Mouse (Mus musculus) ovary, adult 18-20 months (tissue): ENCODE measurements around the gene Mei1.

ENCODE experiments used
- DNase-seq: peaks from one replicate; pipeline ENCODE4 v3.0.0; 2022; ENCODE audit warnings: low spot score, mixed read lengths

The Mei1 gene

DNA sequence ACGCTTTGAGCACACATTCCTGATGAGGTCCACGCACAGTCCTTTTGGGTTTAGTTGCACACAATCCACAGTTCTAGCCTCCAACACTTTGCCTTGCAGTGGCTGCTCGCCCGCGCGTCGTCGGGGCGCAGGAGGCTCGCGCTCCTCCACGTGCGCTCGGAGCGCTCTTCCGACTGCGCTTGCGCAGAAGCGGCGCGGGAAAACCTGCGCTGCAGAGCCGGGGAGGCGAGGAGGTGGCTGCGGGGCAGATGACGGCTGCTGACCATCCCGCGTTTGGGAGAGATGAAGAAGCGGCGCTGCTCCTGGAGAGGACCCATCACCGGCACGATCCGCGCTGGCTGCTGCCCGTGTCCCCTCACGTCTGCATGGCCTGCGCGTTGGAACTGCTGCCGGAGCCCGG, at the start of gene Mei1:
TSS of gene Mei1 (plus strand) at position 99 of the 400 bp plus-strand sequence.
- no peak for DNase-seq

DNA sequence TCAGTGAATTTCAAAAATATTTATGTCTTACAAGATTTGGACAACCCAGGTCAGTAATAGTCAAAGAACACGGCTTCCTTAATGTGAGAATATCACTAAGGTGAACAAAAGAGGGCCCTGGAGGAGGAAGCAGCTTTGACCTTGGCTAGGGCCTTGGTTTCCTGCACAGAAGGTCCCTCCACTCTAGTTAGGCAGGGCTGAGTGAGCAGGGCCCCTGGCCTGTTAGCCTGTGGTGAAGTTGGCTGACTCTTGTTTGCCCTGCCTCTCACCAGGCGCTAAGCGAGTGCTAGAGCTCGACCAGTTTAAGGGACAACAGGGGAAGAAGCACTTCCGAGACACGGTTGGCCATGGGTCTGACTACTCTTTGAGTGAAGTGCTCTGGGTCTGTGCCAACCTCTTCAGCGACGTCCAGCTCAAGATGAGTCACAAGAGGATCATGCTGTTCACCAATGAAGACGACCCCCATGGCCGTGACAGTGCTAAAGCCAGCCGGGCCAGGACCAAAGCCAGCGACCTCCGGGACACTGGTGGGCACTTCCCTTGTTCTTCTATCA, 47.2 kb upstream of the Mei1 start:
- peak; percentile 28 for DNase-seq

- DNase-seq = no peak
These were observed 45.7 kb upstream of the Mei1 start for GRCm38 (mm10) chr15:82023965-82024635.

DNA sequence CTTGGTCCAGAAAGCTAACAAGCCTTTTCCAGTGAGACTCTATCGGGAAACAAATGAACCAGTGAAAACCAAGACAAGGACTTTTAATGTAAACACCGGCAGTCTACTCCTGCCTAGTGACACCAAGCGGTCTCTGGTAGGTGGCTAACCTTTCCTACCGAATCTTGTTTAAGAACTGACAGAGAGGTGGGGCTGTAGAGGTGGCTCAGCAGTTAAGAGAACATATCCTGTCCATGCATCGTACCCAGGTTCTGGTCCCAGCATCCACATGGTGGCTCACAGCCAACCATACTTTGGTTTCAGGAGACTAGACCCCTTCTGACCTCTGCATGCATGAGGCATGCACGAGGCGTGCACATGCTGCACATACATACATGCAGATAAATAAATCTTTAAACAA, 42.5 kb upstream of the Mei1 start:
- DNase-seq = no peak

DNA sequence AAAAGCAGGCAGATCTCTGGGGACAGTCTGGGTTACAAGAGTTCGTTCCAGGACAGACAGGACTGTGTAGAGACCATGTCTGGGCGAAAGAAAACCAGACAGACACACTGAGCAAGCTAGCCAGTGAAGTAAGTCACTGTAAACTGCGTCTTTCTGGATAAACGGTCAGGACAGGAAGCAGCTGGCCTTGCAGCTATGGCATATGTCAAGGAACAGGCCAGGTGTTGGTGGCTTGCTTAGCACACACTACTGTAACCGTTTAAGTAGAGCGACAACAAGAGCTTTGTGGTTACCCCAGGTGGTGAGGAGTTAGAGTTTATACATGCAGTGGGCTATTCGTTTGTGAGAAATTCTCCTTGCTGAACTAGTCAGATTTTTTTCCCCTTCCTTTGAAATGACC, 42.1 kb upstream of the Mei1 start:
- no peak for DNase-seq

DNA sequence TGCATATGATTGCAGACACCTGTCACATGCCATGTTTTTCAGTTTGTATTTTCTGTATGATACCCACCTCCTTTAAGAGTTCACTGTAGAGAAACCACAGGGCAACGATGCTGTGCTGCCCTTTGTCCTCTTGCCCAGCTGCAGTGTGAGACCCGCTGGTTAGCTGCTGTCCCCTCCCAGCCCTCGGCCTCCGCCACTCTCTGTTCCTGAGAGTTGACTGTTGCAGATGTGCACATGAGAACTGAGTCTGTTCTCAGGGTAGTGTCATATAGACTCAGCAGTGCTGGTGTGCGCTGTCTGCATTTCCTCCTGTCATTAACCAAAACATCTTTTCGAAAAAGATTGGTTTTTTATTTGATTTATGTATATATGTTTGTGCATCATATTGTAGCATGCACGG, 37.4 kb upstream of the Mei1 start:
- no peak for DNase-seq

- DNase-seq = no peak
These were observed 36.0 kb upstream of the Mei1 start, which contains the start of gene Desi1 for GRCm38 (mm10) chr15:82033762-82034161. TSS of gene Desi1 (minus strand) at chr15:82033862.

GRCm38 (mm10) chr15:82035904-82036689, 33.7 kb upstream of the Mei1 start:
- no peak for DNase-seq

- no peak for DNase-seq
These were observed 29.1 kb upstream of the Mei1 start for GRCm38 (mm10) chr15:82040650-82041049.

DNA sequence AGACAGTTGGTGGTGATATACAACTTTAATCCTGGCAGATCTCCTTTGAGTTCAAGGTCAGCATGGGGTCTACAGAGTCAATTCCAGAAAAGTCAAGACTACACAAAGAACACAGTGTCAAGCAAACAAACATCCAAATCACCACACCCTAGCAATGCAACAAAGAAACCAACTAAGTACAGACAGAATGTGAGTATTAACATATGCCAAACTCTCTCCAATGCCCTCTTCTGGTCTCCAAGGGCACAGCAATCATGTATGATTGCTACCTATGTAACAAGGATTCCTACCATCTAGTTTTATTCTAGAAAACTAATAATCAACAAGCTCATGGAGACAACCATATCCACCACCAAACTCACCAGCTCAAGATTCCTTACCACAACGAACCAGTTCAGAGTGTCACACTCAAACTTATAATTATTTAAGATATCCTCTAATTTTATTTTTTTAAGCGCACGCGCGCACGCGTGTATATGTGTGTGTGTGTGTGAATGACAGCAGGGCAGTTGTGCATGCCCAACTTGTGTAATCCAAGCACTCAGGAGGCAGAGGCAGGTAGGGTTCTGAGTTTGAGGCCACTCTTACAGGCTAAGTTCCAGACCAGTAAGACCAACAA, 25.5 kb upstream of the Mei1 start:
- no peak for DNase-seq

- no peak for DNase-seq
These were observed 23.4 kb upstream of the Mei1 start for GRCm38 (mm10) chr15:82046246-82046891.

- peak; percentile 79 for DNase-seq
These were observed 22.5 kb upstream of the Mei1 start, which contains the start of gene Snu13 for GRCm38 (mm10) chr15:82047080-82047883. TSS of gene Snu13 (minus strand) at chr15:82047598.

DNA sequence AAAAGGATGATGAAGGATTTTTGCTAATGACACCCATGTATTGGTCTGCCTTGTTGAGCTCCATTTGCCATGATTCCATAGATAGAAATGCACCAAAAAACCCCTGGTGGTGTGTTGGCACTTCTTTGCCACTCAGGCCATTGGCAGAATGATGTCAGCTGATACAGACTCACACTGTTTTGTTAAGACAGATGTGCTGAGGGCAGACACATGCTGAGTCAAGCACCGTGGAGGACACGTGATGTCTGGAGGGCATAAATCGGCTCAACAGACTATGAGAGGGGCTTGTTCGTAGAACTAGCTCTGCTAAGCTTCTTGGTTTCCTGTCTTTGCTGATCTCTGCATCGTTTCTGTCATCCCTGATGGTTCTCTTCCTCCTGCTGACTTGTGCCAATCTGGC, 17.3 kb upstream of the Mei1 start:
- no peak for DNase-seq

- DNase-seq = no peak
These were observed 11.0 kb upstream of the Mei1 start, which contains the start of gene 4930407I10Rik for GRCm38 (mm10) chr15:82058719-82059201. TSS of gene 4930407I10Rik (plus strand) at chr15:82059151.

DNA sequence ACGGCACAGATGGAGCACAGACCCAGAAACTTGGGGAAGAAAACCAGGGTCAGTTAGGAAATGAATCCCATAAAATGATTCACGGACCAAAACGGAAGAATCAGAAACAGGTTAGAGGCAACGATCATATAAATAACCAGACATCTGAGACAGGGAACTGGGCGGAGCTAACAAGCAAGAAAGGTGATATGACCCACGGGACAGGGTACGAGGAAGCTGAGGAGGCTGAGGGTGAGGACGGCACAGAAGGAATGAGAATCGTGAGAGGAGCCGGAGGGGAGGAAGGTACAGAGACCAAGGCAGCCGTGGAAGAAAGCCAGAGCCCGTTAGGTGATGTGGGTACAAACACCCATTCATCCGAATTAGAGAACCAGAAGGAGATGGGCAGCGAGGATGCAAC, 5.9 kb upstream of the Mei1 start:
- DNase-seq = no peak

DNA sequence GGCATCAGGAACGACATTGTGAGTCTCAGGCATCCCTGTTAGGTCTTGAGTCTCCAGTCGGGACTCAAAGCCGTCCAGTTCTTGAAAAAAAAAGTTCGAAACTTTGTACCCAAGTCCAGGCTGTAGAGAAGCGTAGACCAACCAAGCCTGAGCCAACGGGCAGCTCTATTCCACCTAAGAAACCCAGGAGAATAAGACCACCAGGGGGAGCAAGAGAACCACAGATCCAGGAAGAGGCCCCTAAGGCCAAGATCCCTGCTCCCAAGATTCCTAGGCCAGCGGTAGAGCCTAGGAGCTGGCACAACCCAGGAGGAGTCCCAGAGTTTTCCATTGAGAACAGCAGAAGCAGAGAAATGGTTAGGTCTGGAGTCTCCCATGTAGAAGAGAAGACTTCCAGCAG, 4.3 kb upstream of the Mei1 start:
- DNase-seq = peak; percentile 38

GRCm38 (mm10) chr15:82071816-82072469, 2.1 kb downstream of the Mei1 start:
- DNase-seq = no peak

DNA sequence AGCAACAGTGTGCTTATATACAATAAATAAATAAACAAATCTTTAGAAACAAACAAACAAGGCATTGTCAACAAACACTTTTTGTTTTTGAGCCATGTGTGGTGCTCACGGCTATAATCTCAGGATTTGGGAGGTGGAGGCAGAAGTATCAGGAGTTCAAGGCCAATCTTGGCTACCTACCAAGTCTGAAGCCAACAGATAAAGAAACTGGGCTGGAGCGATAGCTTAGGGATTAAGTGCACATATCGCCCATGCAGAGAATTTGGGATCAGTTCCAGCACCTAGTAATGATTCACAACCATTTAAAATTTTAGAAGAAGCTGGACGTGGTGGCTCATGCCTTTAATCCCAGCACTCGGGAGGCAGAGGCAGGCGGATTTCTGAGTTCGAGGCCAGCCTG, 3.7 kb downstream of the Mei1 start:
- DNase-seq = no peak

DNA sequence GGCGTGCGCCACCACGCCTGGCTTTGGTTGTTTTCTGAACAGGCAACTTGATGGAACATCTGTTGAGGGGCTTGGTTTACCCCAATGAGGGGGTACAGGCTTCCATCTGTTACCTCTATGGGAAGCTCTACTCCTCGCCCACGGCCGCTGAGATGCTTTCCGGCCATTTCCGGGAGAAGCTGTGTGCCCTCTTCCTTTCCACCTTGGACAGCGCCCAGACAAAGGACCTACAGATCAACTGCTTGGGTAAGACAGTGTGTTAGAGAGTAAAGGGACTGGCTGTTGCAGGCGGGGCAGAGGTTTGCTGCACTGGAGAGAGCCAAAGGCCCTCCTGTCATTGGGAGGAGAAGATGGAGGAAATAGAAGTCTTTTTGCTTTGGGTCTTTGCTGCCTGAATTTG, 10.1 kb downstream of the Mei1 start:
- no peak for DNase-seq

GRCm38 (mm10) chr15:82081161-82081560, 11.4 kb downstream of the Mei1 start:
- DNase-seq = no peak

DNA sequence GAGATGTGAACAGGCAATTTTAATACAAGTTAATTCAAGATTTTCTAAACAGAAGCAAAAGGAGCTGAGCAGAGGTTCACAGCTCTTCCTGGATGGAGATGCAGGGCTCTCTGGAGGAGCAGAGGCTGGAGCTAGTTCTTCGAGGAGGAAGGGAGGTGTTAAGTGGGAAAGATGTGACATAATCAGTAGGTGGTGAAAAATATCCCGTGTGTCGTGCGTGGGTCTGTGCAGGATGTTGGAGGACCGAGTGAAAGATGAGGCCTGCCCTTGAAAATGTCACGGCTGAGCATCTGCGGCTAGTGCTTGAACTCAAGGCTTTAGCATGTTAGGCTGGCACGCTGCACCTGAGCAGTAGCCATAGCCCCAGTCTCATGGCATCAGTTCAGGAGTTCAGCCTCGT, 15.8 kb downstream of the Mei1 start:
- no peak for DNase-seq
